ENCODE assay signal across 12 mouse cellular contexts in the genomic region with DNA sequence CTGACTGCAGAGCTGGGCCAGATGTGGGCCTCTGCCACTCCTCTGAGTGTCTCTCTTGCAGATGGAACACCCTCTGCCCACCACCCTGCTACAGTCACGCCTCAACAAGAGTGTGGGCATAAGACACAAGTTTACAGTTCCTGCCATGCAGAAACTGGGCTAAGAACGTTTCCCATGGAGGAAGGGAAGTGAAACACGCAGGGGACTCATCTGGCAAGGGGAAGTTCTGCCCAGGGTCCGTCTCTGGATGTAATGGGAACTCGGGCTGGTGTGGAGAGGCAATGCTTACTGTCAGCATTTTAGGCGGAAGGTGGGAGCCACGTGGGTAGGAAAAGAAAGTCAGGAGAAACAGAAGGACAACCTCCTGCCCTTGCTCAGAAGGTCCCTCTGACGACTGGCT. TPM values are rescaled to one million over a fixed set of nuclear protein-coding genes. Genes with fewer than 3 reads are reported as not detected.
DNase-seq lines count a peak whose midpoint lies in the region; ATAC-seq lines count a peak whose summit lies in the region.
"Had no signal": no experiment of that assay in that cellular context is flagged by ENCODE, and none has a peak within 500 bp of the region (broad histone marks: within the 10 kb centered on the region; RNA-seq: fewer than 3 reads in every experiment).

No protein-coding gene starts in this region.

- no peaks in the 10 kb centered on the region for H3K27me3 ChIP-seq in liver, embryonic 16.5 days (ENCODE audit: control insufficient read depth, insufficient read depth, low read depth, low read length)
- H3K27me3 ChIP-seq in hindbrain, embryonic 11.5 days (ENCODE audit: control insufficient read depth, insufficient read depth, low read length) = no peaks in the 10 kb centered on the region

- no peaks in the 10 kb centered on the region for H3K36me3 ChIP-seq in liver, embryonic 16.5 days (ENCODE audit: control insufficient read depth, insufficient read depth)
- H3K36me3 ChIP-seq in hindbrain, embryonic 11.5 days (ENCODE audit: control insufficient read depth, insufficient read depth, low read length) = no peaks in the 10 kb centered on the region

- no peaks in the 10 kb centered on the region; the same call in 1 of the 2 replicates for H3K4me1 ChIP-seq in liver, embryonic 16.5 days (ENCODE audit: control insufficient read depth, low read depth, low read length)
- no peaks in the 10 kb centered on the region for H3K4me1 ChIP-seq in brown adipose tissue, adult 24 weeks (ENCODE audit: control insufficient read depth, insufficient read depth, insufficient read length, low read length)
- H3K4me1 ChIP-seq in hindbrain, embryonic 11.5 days (replicated peaks; ENCODE audit: control insufficient read depth, insufficient read depth, low read length) = no peaks in the 10 kb centered on the region

- intact Hi-C loops in heart, postnatal 36 days (cut with DNase I) = no loop called here

- WGBS in liver, embryonic 16.5 days (ENCODE audit: insufficient replicate concordance) = 22% methylated on average over 8 of the region's 8 CpGs
- WGBS in hindbrain, embryonic 11.5 days = 79% methylated on average over 8 of the region's 8 CpGs

- ATAC-seq in liver, embryonic 16.5 days (ENCODE audit: low read depth) = 0 out of 2 replicates have a peak, but pooled peaks have one; percentile 22
- ATAC-seq in megakaryocyte progenitor cell, adult 5-6 weeks (replicated peaks; ENCODE audit: poor library complexity) = peak; percentile 55
- ATAC-seq in hindbrain, embryonic 11.5 days (ENCODE audit: low FRiP score) = no peak
- ATAC-seq: forebrain, postnatal 0 days had no signal

- H3K9ac ChIP-seq in liver, embryonic 16.5 days (ENCODE audit: low read depth, low read length) = no peak overlapping the region
- H3K9ac ChIP-seq in hindbrain, embryonic 11.5 days (ENCODE audit: low read depth, low read length) = no peak overlapping the region
- H3K9ac ChIP-seq: forebrain, postnatal 0 days had no signal

- no peak overlapping the region for H3K4me2 ChIP-seq in liver, embryonic 16.5 days (ENCODE audit: low read depth, low read length)
- H3K4me2 ChIP-seq in hindbrain, embryonic 11.5 days (replicated peaks; ENCODE audit: low read depth, low read length) = no peak overlapping the region

- H3K9me3 ChIP-seq in liver, embryonic 16.5 days (replicated peaks; ENCODE audit: control insufficient read depth, low read length) = no peaks in the 10 kb centered on the region
- H3K9me3 ChIP-seq in hindbrain, embryonic 11.5 days (ENCODE audit: control insufficient read depth, low read length) = no peaks in the 10 kb centered on the region

- no peak overlapping the region for H3K4me3 ChIP-seq in liver, embryonic 16.5 days (ENCODE audit: low read depth, low read length)
- no peak overlapping the region for H3K4me3 ChIP-seq in brown adipose tissue, adult 24 weeks (ENCODE audit: insufficient read depth, low read depth, low read length)
- no peak overlapping the region for H3K4me3 ChIP-seq in hindbrain, embryonic 11.5 days (ENCODE audit: low read depth, low read length)
- H3K4me3 ChIP-seq: megakaryocyte, embryonic 14.5 days; myocyte had no signal

- no peak overlapping the region for H3K27ac ChIP-seq in liver, embryonic 16.5 days (ENCODE audit: low read length)
- peak overlapping the region; percentile 64 for H3K27ac ChIP-seq in brown adipose tissue, adult 24 weeks (replicated peaks; ENCODE audit: low read depth, low read length)
- H3K27ac ChIP-seq in hindbrain, embryonic 11.5 days (ENCODE audit: low read depth, low read length) = no peak overlapping the region

- peak; percentile 50 for DNase-seq in heart, adult 8-10 months (ENCODE audit: low spot score)
- DNase-seq in heart, postnatal 36 days = no peak
- DNase-seq in liver = no peak
- no peak for DNase-seq in cerebellum, adult 9-10 months
- no peak for DNase-seq in hindbrain, embryonic 11.5 days (ENCODE audit: low spot score)
- DNase-seq: forebrain, postnatal 0 days had no signal

RNA-seq across cellular contexts. Expression of a gene that starts 2.7 kb away (rescaled TPM):
- total RNA-seq in heart, adult 8-10 months (2022) = 1 to 10 TPM in 1 of 4 experiments, under 1 TPM in 3; 0.50 to 1.2 (median 0.82) TPM
- total RNA-seq in heart, postnatal 36 days (2021) = 1 to 10 TPM; 1.3 to 1.7 TPM
- polyA plus RNA-seq in liver, embryonic 16.5 days (2015; fragmentation: Nextera tagmentation; extraction: Ambion mirVana) = 7.1 and 8.1 TPM in 2 replicates
- polyA plus RNA-seq in brown adipose tissue, adult 24 weeks (2012; ENCODE audit: insufficient read depth, insufficient read length, missing spikeins) = 1.1 and 2.8 TPM in 2 replicates
- total RNA-seq in megakaryocyte progenitor cell, adult 5-6 weeks (2015) = 81.5 and 82.6 TPM in 2 replicates
- total RNA-seq in megakaryocyte progenitor cell, adult 5-6 weeks (2017) = 99.3 and 113 TPM in 2 replicates
- 0.45 and 0.71 TPM in 2 replicates for polyA plus RNA-seq in hindbrain, embryonic 11.5 days (2014; fragmentation: Nextera tagmentation; extraction: Ambion mirVana)
- polyA plus RNA-seq: C2C12, myocyte had no signal

RNA-seq across cellular contexts. Expression of a gene that starts 45.3 kb away (rescaled TPM):
- total RNA-seq in heart, adult 8-10 months (2022) = 10 to 100 TPM; 39.0 to 48.2 (median 45.6) TPM
- total RNA-seq in heart, postnatal 36 days (2021) = 10 to 100 TPM; 45.2 to 50.3 TPM
- 76.3 and 80.7 TPM in 2 replicates for polyA plus RNA-seq in liver, embryonic 16.5 days (2015; fragmentation: Nextera tagmentation; extraction: Ambion mirVana)
- polyA plus RNA-seq in brown adipose tissue, adult 24 weeks (2012; ENCODE audit: insufficient read depth, insufficient read length, missing spikeins) = 29.7 and 33.0 TPM in 2 replicates
- total RNA-seq in megakaryocyte progenitor cell, adult 5-6 weeks (2015) = 720 and 754 TPM in 2 replicates
- 1,515 and 1,537 TPM in 2 replicates for total RNA-seq in megakaryocyte progenitor cell, adult 5-6 weeks (2017)
- polyA plus RNA-seq in hindbrain, embryonic 11.5 days (2014; fragmentation: Nextera tagmentation; extraction: Ambion mirVana) = 578 and 619 TPM in 2 replicates

Comparison
In these comparisons a context has a peak if more than half of its experiments do, and no peak if none do; other contexts are left out.
1. RNA of a gene that starts 2.7 kb away (total RNA-seq): 81.5 to 113 TPM in megakaryocyte progenitor cell, adult 5-6 weeks; 1.3 to 1.7 TPM in heart, postnatal 36 days and 0.50 to 1.2 TPM in heart, adult 8-10 months; every median in the first group is over 10 times any median in the second.
2. RNA of a gene that starts 45.3 kb away (total RNA-seq): 720 to 1,537 TPM in megakaryocyte progenitor cell, adult 5-6 weeks; 45.2 to 50.3 TPM in heart, postnatal 36 days and 39.0 to 48.2 TPM in heart, adult 8-10 months; every median in the first group is over 10 times any median in the second.